Mouse (Mus musculus): ENCODE results near the gene Tssk4. TPM values are rescaled to one million over a fixed set of nuclear protein-coding genes. Genes with fewer than 3 reads are reported as not detected.

The Tssk4 gene
- total RNA-seq, 2 experiments from 2014 or later: 0.74 to 0.92 TPM

Other genes starting within 250 kb of the Tssk4 start
- gene Dhrs4, start 171.4 kb upstream of the Tssk4 start, total RNA-seq (2021): 10 to 100 TPM; 11.7 to 16.0 TPM
- gene Carmil3, start 159.5 kb upstream of the Tssk4 start, total RNA-seq (2021): 10 to 100 TPM; 53.5 to 70.2 TPM
- gene Cpne6, start 139.7 kb upstream of the Tssk4 start, total RNA-seq (2021): 100 to 1,000 TPM; 184 to 205 TPM
- gene Nrl, start 125.2 kb upstream of the Tssk4 start, total RNA-seq (2021): under 1 TPM; 0.33 to 0.61 TPM
- gene Pck2, start 109.9 kb upstream of the Tssk4 start, total RNA-seq (2021): 10 to 100 TPM; 18.6 to 19.5 TPM
- 10 to 100 TPM; 75.3 to 78.4 TPM for gene Dcaf11, start 90.2 kb upstream of the Tssk4 start, total RNA-seq (2021)
- gene A730061H03Rik, start 89.8 kb upstream of the Tssk4 start, total RNA-seq (2021): not detected
- gene Fitm1, start 74.6 kb upstream of the Tssk4 start, total RNA-seq (2021): not detected
- 10 to 100 TPM; 44.9 to 56.5 TPM for gene Psme1, start 72.1 kb upstream of the Tssk4 start, total RNA-seq (2021)
- 10 to 100 TPM; 38.7 to 45.5 TPM for gene Emc9, start 64.9 kb upstream of the Tssk4 start, total RNA-seq (2021)
- gene Psme2, start 59.1 kb upstream of the Tssk4 start, total RNA-seq (2021): 10 to 100 TPM; 48.1 to 49.0 TPM
- 10 to 100 TPM; 26.0 to 29.5 TPM for gene Rnf31, start 58.5 kb upstream of the Tssk4 start, total RNA-seq (2021)
- gene Irf9, start 46.6 kb upstream of the Tssk4 start, total RNA-seq (2021): 1 to 10 TPM; 8.0 to 8.4 TPM
- 1 to 10 TPM; 2.1 to 3.4 TPM for gene Rec8, start 32.1 kb upstream of the Tssk4 start, total RNA-seq (2021)
- 100 to 1,000 TPM; 123 to 171 TPM for gene Ipo4, start 14.2 kb upstream of the Tssk4 start, total RNA-seq (2021)
- gene Gm49378, start 12.3 kb upstream of the Tssk4 start, total RNA-seq (2021): 1 to 10 TPM; 4.8 to 8.1 TPM
- gene Tm9sf1, start 6.4 kb upstream of the Tssk4 start, total RNA-seq (2021): 10 to 100 TPM; 42.1 to 42.2 TPM
- 10 to 100 TPM; 37.8 to 42.6 TPM for gene Mdp1, start 10.3 kb downstream of the Tssk4 start, total RNA-seq (2021)
- 10 to 100 TPM; 22.7 to 24.6 TPM for gene Gmpr2, start 21.8 kb downstream of the Tssk4 start, total RNA-seq (2021)
- gene Nedd8, start 21.9 kb downstream of the Tssk4 start, total RNA-seq (2021): 100 to 1,000 TPM; 305 to 339 TPM
- gene Tinf2, start 31.6 kb downstream of the Tssk4 start, total RNA-seq (2021): 10 to 100 TPM; 14.8 to 16.0 TPM
- gene Tgm1, start 63.7 kb downstream of the Tssk4 start, total RNA-seq (2021): under 1 TPM in 1 of 2 experiments, not detected in 1; 0.25 TPM
- 10 to 100 TPM; 44.2 to 45.4 TPM for gene Rabggta, start 72.1 kb downstream of the Tssk4 start, total RNA-seq (2021)
- 100 to 1,000 TPM in 1 of 2 experiments, 10 to 100 TPM in 1; 99.8 to 104 TPM for gene Dhrs1, start 95.5 kb downstream of the Tssk4 start, total RNA-seq (2021)
- 10 to 100 TPM; 13.4 to 13.9 TPM for gene Nop9, start 95.5 kb downstream of the Tssk4 start, total RNA-seq (2021)
- gene Cideb, start 108.3 kb downstream of the Tssk4 start, total RNA-seq (2021): under 1 TPM; 0.68 to 0.93 TPM
- gene Ltb4r2, start 111.2 kb downstream of the Tssk4 start, total RNA-seq (2021): under 1 TPM; 0.22 to 0.42 TPM
- under 1 TPM; 0.24 to 0.40 TPM for gene Ltb4r1, start 115.8 kb downstream of the Tssk4 start, total RNA-seq (2021)
- gene Adcy4, start 133.9 kb downstream of the Tssk4 start, total RNA-seq (2021): 1 to 10 TPM; 5.1 to 6.6 TPM
- gene Ripk3, start 138.7 kb downstream of the Tssk4 start, total RNA-seq (2021): 1 to 10 TPM in 1 of 2 experiments, under 1 TPM in 1; 0.83 to 1.0 TPM
- gene Nfatc4, start 173.0 kb downstream of the Tssk4 start, total RNA-seq (2021): 1 to 10 TPM; 3.0 to 4.0 TPM
- gene Nynrin, start 203.8 kb downstream of the Tssk4 start, total RNA-seq (2021): 1 to 10 TPM; 8.8 to 9.7 TPM
- gene Cbln3, start 234.2 kb downstream of the Tssk4 start, total RNA-seq (2021): 1 to 10 TPM in 1 of 2 experiments, under 1 TPM in 1; 0.23 to 1.1 TPM
- gene Khnyn, start 234.8 kb downstream of the Tssk4 start, total RNA-seq (2021): 10 to 100 TPM; 10.4 to 10.8 TPM

Measured in left cerebral cortex, postnatal 14 days (tissue).